Mouse (Mus musculus) brain, adult 10 weeks (tissue): Measurements from ENCODE around the gene Pik3ap1. TPM values are rescaled to one million over a fixed set of nuclear protein-coding genes. Genes with fewer than 3 reads are reported as not detected.

Experiments
- polyA plus RNA-seq: library from polyadenylated mRNA; stranded (reverse); fragments of 350-450 nt; fragmentation: Illumina TruSeq; extraction: RNeasy Lipid Tissue Mini Kit (QIAGEN cat#74804); gene quantifications from one replicate; pipeline ENCODE4 v1.2.3, GENCODE M21; 2015; ENCODE audit warnings: low read depth, low replicate concordance

Gene Pik3ap1
- 2.1 TPM for polyA plus RNA-seq

DNA sequence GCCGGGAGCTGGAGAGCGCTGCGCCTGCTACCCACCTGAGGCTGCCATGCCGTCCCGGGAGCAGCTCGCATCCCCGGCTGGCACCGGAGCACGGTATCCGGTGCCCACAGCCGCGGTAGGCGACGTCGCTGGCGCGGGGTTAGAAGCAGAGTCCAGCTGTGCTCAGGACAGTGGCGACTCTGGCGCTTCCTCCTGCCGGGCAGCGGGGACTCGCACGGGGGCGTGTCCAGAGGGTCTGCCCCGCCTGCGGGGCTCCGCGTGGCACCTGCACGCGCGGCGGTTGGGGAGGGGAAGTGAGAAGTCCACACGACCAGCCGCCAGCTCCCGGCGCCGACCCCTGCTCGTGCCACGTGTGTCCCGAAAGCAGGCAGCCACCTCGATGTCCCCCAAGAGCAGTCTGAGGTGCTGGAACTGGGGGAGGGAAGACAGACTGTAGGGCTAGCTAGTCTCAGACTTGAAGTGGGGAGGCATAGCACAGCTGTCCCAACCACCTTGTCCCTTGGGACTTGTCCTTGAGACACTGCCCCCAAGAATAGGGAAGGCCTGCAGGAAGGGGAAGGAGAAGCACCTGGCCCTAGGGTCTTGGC lies at the start of gene Pik3ap1:
TSS of gene Pik3ap1 (minus strand) at position 181 of the 587 bp plus-strand sequence.

DNA sequence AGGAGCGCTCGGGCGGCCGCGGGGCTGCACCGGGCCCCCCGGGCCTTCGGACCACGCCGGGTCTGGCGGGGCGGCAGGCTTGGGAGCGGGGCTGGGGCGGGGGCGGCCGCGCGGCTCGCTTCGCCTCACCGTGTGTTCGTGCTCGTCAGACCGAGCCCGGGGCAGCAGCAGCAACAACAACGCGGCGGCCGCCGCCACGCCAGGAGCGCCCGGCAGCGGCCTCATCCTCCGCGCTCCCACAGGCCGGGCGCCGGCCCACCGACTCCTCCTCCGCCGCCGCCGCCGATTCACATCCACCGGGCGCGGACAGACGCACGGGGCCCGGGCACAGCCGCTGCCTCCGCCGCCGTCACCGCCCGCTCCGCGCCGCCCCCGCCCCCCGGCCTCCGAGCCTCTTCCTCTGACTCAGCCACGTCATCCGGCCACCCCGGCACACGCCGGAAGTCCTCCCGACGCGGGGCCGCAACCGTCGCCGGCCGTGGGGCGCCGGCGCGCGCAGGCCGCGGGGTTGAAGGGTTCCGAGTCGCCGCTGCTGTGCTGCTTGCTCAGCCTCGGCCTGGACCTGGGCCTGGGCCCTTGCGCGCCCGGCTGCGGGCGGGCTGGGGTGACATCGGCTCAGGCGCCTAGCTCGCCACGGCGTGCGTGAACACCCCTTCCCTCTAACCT lies 121.1 kb downstream of the Pik3ap1 start, which contains the start of gene Tm9sf3:
TSS of gene Tm9sf3 (minus strand) at position 368 of the 666 bp plus-strand sequence.

Other genes starting within 250 kb of the Pik3ap1 start
- gene Tll2, start 178.3 kb downstream of the Pik3ap1 start, polyA plus RNA-seq, result 0.86 TPM
- gene Tm9sf3, start 121.1 kb downstream of the Pik3ap1 start, polyA plus RNA-seq, result 124 TPM
- 6.7 TPM for gene Lcor, start 97.5 kb upstream of the Pik3ap1 start, polyA plus RNA-seq
- 1.6 TPM for gene Gm340, start 197.3 kb upstream of the Pik3ap1 start, polyA plus RNA-seq